Mouse (Mus musculus) small intestine, adult 2 months (tissue): ENCODE measurements around the gene Rnf135.
"Not testable (repeated sequence)": the region's sequence is repeated elsewhere in the genome, so short reads cannot be mapped to it uniquely, and the experiment has no call there.

ENCODE experiments used
- CTCF ChIP-seq: fragments of 200-500 bp; IDR thresholded peaks from 2 replicates; pipeline ENCODE4 v1.5.1; 2012; ENCODE audit warnings: low read depth, mild to moderate bottlenecking, control low read depth, inconsistent platforms, low read length, moderate library complexity, mixed read lengths; ENCODE audit not compliant: insufficient replicate concordance, insufficient read length; ENCODE audit errors: extremely low read depth
- POLR2A ChIP-seq: fragments of 200-500 bp; IDR thresholded peaks from 2 replicates; pipeline ENCODE4 v1.6.1; 2012; ENCODE audit warnings: low read depth, mild to moderate bottlenecking, control low read depth, inconsistent platforms, low read length, moderate library complexity

DNA sequence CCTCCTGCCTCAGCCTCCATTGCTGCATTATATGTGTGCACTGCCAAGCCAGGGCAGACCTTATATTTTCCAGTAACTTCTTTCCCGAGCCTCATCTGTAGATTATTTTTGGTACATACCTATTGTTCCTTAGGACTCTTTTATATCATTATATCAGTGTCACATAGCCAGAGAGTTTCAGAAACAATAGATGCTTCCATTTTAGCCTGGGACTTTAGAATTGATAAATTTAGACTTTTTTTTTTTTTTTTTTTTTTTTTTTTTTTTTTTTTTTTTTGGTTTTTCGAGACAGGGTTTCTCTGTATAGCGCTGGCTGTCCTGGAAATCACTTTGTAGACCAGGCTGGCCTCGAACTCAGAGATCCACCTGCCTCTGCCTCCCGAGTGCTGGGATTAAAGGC lies 46.4 kb downstream of the Rnf135 start:
- not testable (repeated sequence) for TF ChIP-seq CTCF, POLR2A
